Mouse (Mus musculus) bone marrow macrophage, adult 2 months (primary cell): ENCODE results near the gene Arid4b.

ENCODE experiments used
- CTCF ChIP-seq: IDR thresholded peaks from 2 replicates; pipeline ENCODE4 v1.5.1; 2012; ENCODE audit warnings: low read depth, mild to moderate bottlenecking, low read length, moderate library complexity
- POLR2A ChIP-seq: IDR thresholded peaks from 2 replicates; pipeline ENCODE4 v1.6.1; 2012; ENCODE audit warnings: mild to moderate bottlenecking, low read depth, low read length, borderline replicate concordance

DNA sequence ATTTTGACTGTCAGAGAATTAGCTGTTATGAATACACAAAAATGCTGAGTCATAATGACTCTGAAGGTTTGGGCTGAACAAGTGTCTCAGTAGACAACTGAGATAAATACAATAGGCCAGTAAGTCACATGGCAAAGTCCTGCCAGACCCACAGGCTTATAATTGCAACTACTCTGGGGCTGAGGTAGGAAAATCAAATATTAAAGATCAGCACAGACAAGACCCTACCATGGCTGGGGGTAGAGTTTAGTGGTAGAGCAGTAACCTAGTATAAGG is 29.0 kb upstream of the Arid4b start:
- TF ChIP-seq CTCF (no peak), POLR2A (no peak)
